Mouse (Mus musculus): ENCODE measurements at regions not wholly inside any gene's neighbourhood (a gene's known extent, or its start where the extent isn't known, plus 50 kb on each side); places are given as distances from the start of the nearest gene placed in this dataset.

GRCm38 (mm10) chr1:193664569-193664968 lies 294.5 kb upstream of the Camk1g start:
- Histone ChIP-seq H3K9me3 (ENCODE audit: control insufficient read depth, low read length) (no peaks in the 10 kb centered on the region), H3K27me3 (ENCODE audit: control insufficient read depth, insufficient read depth, low read depth, low read length) (no peaks in the 10 kb centered on the region), H3K27ac (ENCODE audit: low read length) (no peak overlapping the region), H3K9ac (ENCODE audit: low read length) (no peak overlapping the region), H3K36me3 (ENCODE audit: control insufficient read depth, insufficient read depth, low read length) (no peaks in the 10 kb centered on the region), H3K4me2 (ENCODE audit: low read depth, low read length) (no peak overlapping the region), H3K4me1 (replicated peaks; ENCODE audit: control insufficient read depth, insufficient read depth, low read length) (no peaks in the 10 kb centered on the region), H3K4me3 (ENCODE audit: low read length) (no peak overlapping the region)
- 71% methylated on average over 2 of the region's 2 CpGs for WGBS
- no peak for ATAC-seq (ENCODE audit: low read depth)

GRCm38 (mm10) chr1:193663587-193663986 lies 293.5 kb upstream of the Camk1g start:
- H3K9ac ChIP-seq (ENCODE audit: low read length) = no peak overlapping the region
- ATAC-seq (ENCODE audit: low read depth) = no peak
- 59% methylated on average over 3 of the region's 3 CpGs for WGBS
- no peak overlapping the region for H3K4me3 ChIP-seq (ENCODE audit: low read length)
- no peaks in the 10 kb centered on the region for H3K4me1 ChIP-seq (replicated peaks; ENCODE audit: control insufficient read depth, insufficient read depth, low read length)
- no peaks in the 10 kb centered on the region for H3K27me3 ChIP-seq (ENCODE audit: control insufficient read depth, insufficient read depth, low read depth, low read length)
- H3K27ac ChIP-seq (ENCODE audit: low read length) = no peak overlapping the region
- no peak overlapping the region for H3K4me2 ChIP-seq (ENCODE audit: low read depth, low read length)
- H3K36me3 ChIP-seq (ENCODE audit: control insufficient read depth, insufficient read depth, low read length) = no peaks in the 10 kb centered on the region
- H3K9me3 ChIP-seq (ENCODE audit: control insufficient read depth, low read length) = no peaks in the 10 kb centered on the region

DNA sequence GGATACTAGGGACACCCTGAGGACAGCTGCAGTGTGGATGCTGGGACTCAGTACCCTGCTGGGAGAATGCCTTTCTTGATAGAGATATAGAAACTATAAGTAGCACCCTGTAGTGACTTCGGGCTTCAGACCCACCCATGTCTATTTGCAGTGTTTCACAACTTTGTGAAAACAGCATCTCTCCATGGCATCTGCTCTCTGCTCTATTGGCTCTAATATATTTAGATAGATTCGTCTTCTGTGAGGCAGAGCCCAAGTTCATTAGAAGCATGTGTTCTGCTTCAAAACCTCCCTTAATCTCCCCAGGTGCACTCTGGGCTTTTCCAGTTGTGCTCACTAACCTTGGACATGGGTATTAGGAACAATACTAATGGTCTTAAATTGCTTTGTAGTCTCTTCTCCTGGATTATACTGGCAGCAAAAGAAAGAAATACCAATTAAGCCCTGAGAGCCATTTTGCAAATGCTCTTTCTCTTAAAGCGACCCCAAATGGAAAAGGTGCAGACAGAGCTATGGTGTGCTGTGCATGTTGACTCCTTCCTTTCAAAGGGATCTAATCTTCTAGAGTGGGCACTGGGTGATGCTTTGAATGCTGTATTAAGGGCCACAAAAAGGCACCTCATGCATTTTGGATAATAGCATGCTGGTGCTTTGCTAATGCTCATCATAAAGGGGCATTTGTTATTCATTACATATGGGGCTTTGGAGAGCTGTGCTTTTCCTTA lies 292.2 kb upstream of the Camk1g start:
- Histone ChIP-seq H3K36me3 (ENCODE audit: control insufficient read depth, insufficient read depth, low read length) (no peaks in the 10 kb centered on the region), H3K4me1 (replicated peaks; ENCODE audit: control insufficient read depth, insufficient read depth, low read length) (no peaks in the 10 kb centered on the region), H3K27ac (ENCODE audit: low read length) (no peak overlapping the region), H3K9ac (ENCODE audit: low read length) (no peak overlapping the region), H3K9me3 (ENCODE audit: control insufficient read depth, low read length) (no peaks in the 10 kb centered on the region), H3K4me2 (ENCODE audit: low read depth, low read length) (no peak overlapping the region), H3K27me3 (ENCODE audit: control insufficient read depth, insufficient read depth, low read depth, low read length) (no peaks in the 10 kb centered on the region), H3K4me3 (ENCODE audit: low read length) (no peak overlapping the region)
- WGBS = 68% methylated on average over 3 of the region's 3 CpGs
- no peak for ATAC-seq (ENCODE audit: low read depth)

DNA sequence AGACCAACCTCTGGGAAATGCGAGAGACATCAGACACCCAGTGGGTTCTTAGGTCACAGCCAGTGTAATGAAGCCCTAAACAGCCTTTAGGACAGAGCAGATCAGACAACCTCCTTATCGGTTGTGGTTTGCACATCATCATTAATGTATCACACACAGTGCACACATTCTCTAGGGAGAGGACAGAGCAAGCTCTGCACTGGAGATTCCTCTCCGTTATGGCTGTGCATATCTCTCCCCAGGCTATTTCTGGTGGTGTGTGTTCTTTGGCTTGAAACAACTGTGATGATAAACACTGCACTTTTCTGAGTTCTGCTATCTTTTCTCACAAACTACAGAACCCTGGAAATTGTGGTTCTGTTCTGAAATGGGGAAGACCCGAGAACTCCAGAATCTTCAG lies 291.3 kb upstream of the Camk1g start:
- Histone ChIP-seq H3K36me3 (ENCODE audit: control insufficient read depth, insufficient read depth, low read length) (no peaks in the 10 kb centered on the region), H3K9me3 (ENCODE audit: control insufficient read depth, low read length) (no peaks in the 10 kb centered on the region), H3K4me2 (ENCODE audit: low read depth, low read length) (no peak overlapping the region), H3K9ac (ENCODE audit: low read length) (no peak overlapping the region), H3K4me3 (ENCODE audit: low read length) (no peak overlapping the region), H3K27me3 (ENCODE audit: control insufficient read depth, insufficient read depth, low read depth, low read length) (no peaks in the 10 kb centered on the region), H3K4me1 (replicated peaks; ENCODE audit: control insufficient read depth, insufficient read depth, low read length) (no peaks in the 10 kb centered on the region), H3K27ac (ENCODE audit: low read length) (no peak overlapping the region)
- no peak for ATAC-seq (ENCODE audit: low read depth)
- 47% methylated on average over 4 of the region's 4 CpGs for WGBS

DNA sequence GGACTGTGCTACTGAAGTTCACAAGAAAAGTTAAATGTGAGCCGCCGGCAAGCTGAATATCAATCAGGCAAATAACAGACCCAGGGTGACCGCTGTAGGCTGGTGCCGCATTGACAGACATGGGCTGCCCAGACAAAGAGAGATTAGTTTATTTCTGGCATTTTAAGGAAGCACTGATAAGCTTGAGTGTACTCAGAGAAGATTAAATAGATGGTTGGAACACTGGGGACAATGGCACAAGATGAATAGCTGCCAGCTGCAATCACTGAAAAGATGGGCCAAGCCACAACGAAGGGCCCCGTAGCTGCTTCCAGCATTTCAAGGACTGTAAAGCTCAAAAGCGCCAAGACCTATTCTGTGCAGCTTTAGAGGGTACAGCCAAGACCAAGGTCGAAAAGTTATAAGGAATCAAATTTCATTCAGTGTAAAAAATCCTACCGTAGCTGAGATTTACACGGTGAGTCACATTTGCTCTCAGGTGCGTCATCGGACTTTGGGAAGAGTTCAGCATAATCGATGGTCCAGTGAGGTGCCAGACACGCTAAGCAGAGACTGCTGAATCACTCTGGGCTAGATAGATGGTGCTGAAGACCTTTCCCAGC lies 285.1 kb upstream of the Camk1g start:
- no peaks in the 10 kb centered on the region for H3K9me3 ChIP-seq (ENCODE audit: control insufficient read depth, low read length)
- no peak overlapping the region for H3K4me2 ChIP-seq (ENCODE audit: low read depth, low read length)
- WGBS = 28% methylated on average over 14 of the region's 14 CpGs
- H3K27ac ChIP-seq (ENCODE audit: low read length) = no peak overlapping the region
- H3K4me3 ChIP-seq (ENCODE audit: low read length) = no peak overlapping the region
- H3K4me1 ChIP-seq (replicated peaks; ENCODE audit: control insufficient read depth, insufficient read depth, low read length) = no peaks in the 10 kb centered on the region
- no peak for ATAC-seq (ENCODE audit: low read depth)
- H3K36me3 ChIP-seq (ENCODE audit: control insufficient read depth, insufficient read depth, low read length) = no peaks in the 10 kb centered on the region
- no peak overlapping the region for H3K9ac ChIP-seq (ENCODE audit: low read length)
- H3K27me3 ChIP-seq (ENCODE audit: control insufficient read depth, insufficient read depth, low read depth, low read length) = no peaks in the 10 kb centered on the region

GRCm38 (mm10) chr1:193650275-193650674 lies 280.2 kb upstream of the Camk1g start:
- Histone ChIP-seq H3K9ac (ENCODE audit: low read length) (no peak overlapping the region), H3K27ac (ENCODE audit: low read length) (no peak overlapping the region), H3K9me3 (ENCODE audit: control insufficient read depth, low read length) (no peaks in the 10 kb centered on the region), H3K36me3 (ENCODE audit: control insufficient read depth, insufficient read depth, low read length) (no peaks in the 10 kb centered on the region), H3K4me3 (ENCODE audit: low read length) (no peak overlapping the region), H3K4me1 (replicated peaks; ENCODE audit: control insufficient read depth, insufficient read depth, low read length) (no peaks in the 10 kb centered on the region), H3K4me2 (ENCODE audit: low read depth, low read length) (no peak overlapping the region), H3K27me3 (ENCODE audit: control insufficient read depth, insufficient read depth, low read depth, low read length) (no peaks in the 10 kb centered on the region)
- ATAC-seq (ENCODE audit: low read depth) = no peak

DNA sequence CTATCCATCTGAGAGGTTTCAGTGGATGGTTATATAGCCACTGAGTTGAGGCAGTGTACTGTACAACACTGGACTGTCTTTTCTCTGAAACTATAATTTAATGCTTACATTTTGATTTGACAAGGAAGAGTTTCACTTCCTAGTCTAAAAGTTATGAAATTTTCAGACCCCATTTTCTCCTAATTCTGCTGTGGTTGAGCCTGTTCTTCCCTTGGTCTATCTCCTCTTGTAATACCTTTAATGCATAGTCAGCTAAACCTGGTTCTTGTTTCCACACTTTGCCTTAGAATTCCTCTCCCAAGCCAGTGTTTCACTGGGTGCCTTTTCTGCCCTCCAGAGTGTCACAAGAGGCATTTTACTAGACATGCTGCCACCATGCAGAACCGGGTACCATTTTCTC lies 279.3 kb upstream of the Camk1g start:
- Histone ChIP-seq H3K4me1 (replicated peaks; ENCODE audit: control insufficient read depth, insufficient read depth, low read length) (no peaks in the 10 kb centered on the region), H3K9ac (ENCODE audit: low read length) (no peak overlapping the region), H3K4me3 (ENCODE audit: low read length) (no peak overlapping the region), H3K9me3 (ENCODE audit: control insufficient read depth, low read length) (peaks cover 2% of the 10 kb centered on the region; the same call in 1 of the 2 replicates), H3K4me2 (ENCODE audit: low read depth, low read length) (no peak overlapping the region), H3K36me3 (ENCODE audit: control insufficient read depth, insufficient read depth, low read length) (no peaks in the 10 kb centered on the region), H3K27ac (ENCODE audit: low read length) (no peak overlapping the region), H3K27me3 (ENCODE audit: control insufficient read depth, insufficient read depth, low read depth, low read length) (no peaks in the 10 kb centered on the region)
- 86% methylated on average over 1 of the region's 1 CpGs for WGBS
- ATAC-seq (ENCODE audit: low read depth) = no peak

- H3K9ac ChIP-seq (ENCODE audit: low read length) = no peak overlapping the region
- no peaks in the 10 kb centered on the region for H3K27me3 ChIP-seq (ENCODE audit: control insufficient read depth, insufficient read depth, low read depth, low read length)
- no peak overlapping the region for H3K27ac ChIP-seq (ENCODE audit: low read length)
- ATAC-seq (ENCODE audit: low read depth) = no peak
- H3K4me2 ChIP-seq (ENCODE audit: low read depth, low read length) = no peak overlapping the region
- WGBS = 68% methylated on average over 3 of the region's 3 CpGs
- no peaks in the 10 kb centered on the region for H3K4me1 ChIP-seq (replicated peaks; ENCODE audit: control insufficient read depth, insufficient read depth, low read length)
- no peaks in the 10 kb centered on the region for H3K36me3 ChIP-seq (ENCODE audit: control insufficient read depth, insufficient read depth, low read length)
- H3K4me3 ChIP-seq (ENCODE audit: low read length) = no peak overlapping the region
- H3K9me3 ChIP-seq (ENCODE audit: control insufficient read depth, low read length) = peaks cover 6% of the 10 kb centered on the region; the same call in 1 of the 2 replicates
These were observed 277.5 kb upstream of the Camk1g start for GRCm38 (mm10) chr1:193647371-193648270.

DNA sequence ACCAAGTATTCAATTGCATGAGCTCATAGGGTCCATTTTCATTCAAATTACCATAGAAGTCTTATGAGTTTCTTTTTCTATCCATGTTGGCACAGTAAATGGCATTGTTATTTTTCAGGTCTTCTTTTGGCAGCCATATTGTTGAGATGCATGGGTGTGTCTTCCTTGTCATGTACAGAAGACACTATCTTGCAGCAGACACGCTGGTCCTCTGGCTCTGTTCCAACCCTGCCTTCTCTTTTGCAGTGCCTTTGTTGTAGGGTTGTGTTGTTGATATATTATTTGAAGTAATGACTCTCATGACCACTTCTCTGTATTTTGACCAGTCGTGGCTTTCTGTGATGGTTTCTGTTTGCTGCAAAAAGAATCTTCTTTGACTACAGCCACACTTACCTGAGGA lies 274.4 kb upstream of the Camk1g start:
- Histone ChIP-seq H3K4me3 (ENCODE audit: low read length) (no peak overlapping the region), H3K27me3 (ENCODE audit: control insufficient read depth, insufficient read depth, low read depth, low read length) (no peaks in the 10 kb centered on the region), H3K9ac (ENCODE audit: low read length) (no peak overlapping the region), H3K4me1 (replicated peaks; ENCODE audit: control insufficient read depth, insufficient read depth, low read length) (no peaks in the 10 kb centered on the region), H3K27ac (ENCODE audit: low read length) (no peak overlapping the region), H3K36me3 (ENCODE audit: control insufficient read depth, insufficient read depth, low read length) (no peaks in the 10 kb centered on the region), H3K9me3 (ENCODE audit: control insufficient read depth, low read length) (peaks cover 6% of the 10 kb centered on the region; the same call in 1 of the 2 replicates), H3K4me2 (ENCODE audit: low read depth, low read length) (no peak overlapping the region)
- WGBS = 70% methylated on average over 2 of the region's 2 CpGs
- no peak for ATAC-seq (ENCODE audit: low read depth)
